Mouse (Mus musculus): ENCODE results near the gene Hcfc1r1. TPM values are rescaled to one million over a fixed set of nuclear protein-coding genes. Genes with fewer than 3 reads are reported as not detected.

The Hcfc1r1 gene
- polyA plus RNA-seq, 1 experiment from 2014 or later, result 110 TPM

DNA sequence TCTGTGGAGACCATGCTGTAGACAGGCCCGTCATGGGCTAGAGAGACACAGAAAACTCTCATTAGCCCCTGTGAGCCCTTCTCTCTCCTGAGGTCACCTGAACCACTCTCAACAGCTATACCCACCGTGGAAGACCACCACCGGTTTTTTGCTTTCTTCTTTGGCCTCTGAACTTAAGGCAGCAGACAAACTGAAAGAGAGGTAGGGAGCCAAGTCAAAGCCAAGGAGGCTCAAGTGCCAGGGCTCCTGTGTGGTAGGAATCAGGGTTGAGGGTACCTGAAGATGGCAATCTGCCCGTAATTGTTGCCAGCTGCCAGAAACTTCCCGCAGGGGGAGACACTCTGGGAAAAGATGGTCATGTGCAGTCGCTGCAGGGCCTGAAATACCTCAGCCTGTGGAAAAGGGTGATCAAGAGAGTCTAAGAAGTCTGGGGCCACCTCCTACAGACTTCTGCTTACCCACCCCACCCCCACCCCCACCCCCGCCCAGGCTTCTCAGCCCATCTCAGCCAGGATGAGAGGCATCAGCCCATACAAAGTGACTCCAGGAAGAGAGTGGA is 2.8 kb upstream of the Hcfc1r1 start:
- ATAC-seq (ENCODE audit: insufficient number of reproducible peaks, insufficient read depth, low FRiP score, low read depth), result no peak

DNA sequence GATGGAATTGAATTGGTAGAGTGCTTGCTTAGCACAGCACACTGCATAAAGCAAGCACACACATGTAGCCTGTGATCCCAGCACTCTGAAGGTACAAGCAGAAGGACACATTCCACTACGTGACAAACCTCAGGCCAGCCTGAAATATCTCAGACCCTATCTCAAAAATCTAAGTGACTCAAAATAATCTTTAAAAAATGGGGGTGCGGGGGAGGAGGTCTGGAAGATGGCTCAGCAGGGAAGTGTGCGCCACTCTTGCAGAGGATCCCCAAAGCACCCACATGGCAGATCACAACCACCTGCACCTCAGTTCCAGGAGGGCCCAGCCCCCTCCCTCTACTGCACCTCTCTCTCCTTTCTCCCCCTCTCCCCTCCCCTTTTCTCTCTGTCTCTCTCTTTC is 1.9 kb upstream of the Hcfc1r1 start:
- Histone ChIP-seq H3K36me3 (ENCODE audit: control insufficient read depth, insufficient read depth, low read length) (peaks cover 28% of the 10 kb centered on the region), H3K4me1 (ENCODE audit: control insufficient read depth, insufficient read depth, low read length) (peaks cover 27% of the 10 kb centered on the region; the same call in 1 of the 2 replicates), H3K27me3 (ENCODE audit: control insufficient read depth, insufficient read depth, low read length) (no peaks in the 10 kb centered on the region), H3K9me3 (ENCODE audit: control insufficient read depth, low read depth, low read length) (no peaks in the 10 kb centered on the region), H3K4me3 (ENCODE audit: low read depth, low read length) (no peak overlapping the region), H3K9ac (replicated peaks; ENCODE audit: low read depth, low read length) (no peak overlapping the region), H3K27ac (ENCODE audit: low read length) (no peak overlapping the region), H3K4me2 (replicated peaks; ENCODE audit: low read depth, low read length) (no peak overlapping the region)
- ATAC-seq (ENCODE audit: insufficient number of reproducible peaks, insufficient read depth, low FRiP score, low read depth), result no peak
- WGBS, result 97% methylated on average over 3 of the region's 3 CpGs

More for the DNA sequence above, 2.8 kb upstream of the Hcfc1r1 start:
- H3K36me3 ChIP-seq (ENCODE audit: control insufficient read depth, insufficient read depth, low read length), result peaks cover 29% of the 10 kb centered on the region
- H3K27ac ChIP-seq (ENCODE audit: low read length), result no peak overlapping the region
- H3K9ac ChIP-seq (replicated peaks; ENCODE audit: low read depth, low read length), result no peak overlapping the region
- no peak overlapping the region for H3K4me3 ChIP-seq (ENCODE audit: low read depth, low read length)
- no peak overlapping the region for H3K4me2 ChIP-seq (replicated peaks; ENCODE audit: low read depth, low read length)
- WGBS, result 86% methylated on average over 7 of the region's 7 CpGs
- no peaks in the 10 kb centered on the region for H3K27me3 ChIP-seq (ENCODE audit: control insufficient read depth, insufficient read depth, low read length)
- no peaks in the 10 kb centered on the region for H3K9me3 ChIP-seq (ENCODE audit: control insufficient read depth, low read depth, low read length)
- peaks cover 18% of the 10 kb centered on the region; the same call in 1 of the 2 replicates for H3K4me1 ChIP-seq (ENCODE audit: control insufficient read depth, insufficient read depth, low read length)

DNA sequence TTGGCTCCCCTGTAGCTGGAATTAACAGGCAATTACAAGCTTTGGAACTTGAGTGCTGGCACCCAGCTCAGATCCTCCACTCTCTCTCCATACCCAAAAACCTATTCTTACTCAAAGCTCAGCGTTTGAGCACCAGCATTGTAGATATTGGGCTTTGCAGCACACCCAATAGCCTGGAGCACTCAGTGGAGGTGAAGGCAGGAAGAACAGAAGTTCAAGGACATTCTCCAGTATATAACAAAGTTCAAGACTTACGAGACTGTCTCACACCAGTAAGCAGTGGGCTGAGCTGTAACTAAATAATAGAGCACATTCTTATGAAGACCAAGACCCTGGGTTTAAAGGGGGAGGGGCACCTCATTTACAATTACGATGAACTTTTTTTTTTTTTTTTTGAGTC is 635 bp upstream of the Hcfc1r1 start:
- H3K9ac ChIP-seq (replicated peaks; ENCODE audit: low read depth, low read length), result no peak overlapping the region
- H3K36me3 ChIP-seq (ENCODE audit: control insufficient read depth, insufficient read depth, low read length), result peaks cover 23% of the 10 kb centered on the region
- peak overlapping the region; percentile 72 for H3K4me2 ChIP-seq (replicated peaks; ENCODE audit: low read depth, low read length)
- H3K9me3 ChIP-seq (ENCODE audit: control insufficient read depth, low read depth, low read length), result no peaks in the 10 kb centered on the region
- H3K27ac ChIP-seq (ENCODE audit: low read length), result no peak overlapping the region
- H3K4me1 ChIP-seq (ENCODE audit: control insufficient read depth, insufficient read depth, low read length), result peaks cover 29% of the 10 kb centered on the region; the same call in 1 of the 2 replicates
- no peaks in the 10 kb centered on the region for H3K27me3 ChIP-seq (ENCODE audit: control insufficient read depth, insufficient read depth, low read length)
- peak overlapping the region; percentile 54; the same call in 1 of the 2 replicates for H3K4me3 ChIP-seq (ENCODE audit: low read depth, low read length)
- WGBS, result 63% methylated on average over 3 of the region's 3 CpGs
- no peak for ATAC-seq (ENCODE audit: insufficient number of reproducible peaks, insufficient read depth, low FRiP score, low read depth)

DNA sequence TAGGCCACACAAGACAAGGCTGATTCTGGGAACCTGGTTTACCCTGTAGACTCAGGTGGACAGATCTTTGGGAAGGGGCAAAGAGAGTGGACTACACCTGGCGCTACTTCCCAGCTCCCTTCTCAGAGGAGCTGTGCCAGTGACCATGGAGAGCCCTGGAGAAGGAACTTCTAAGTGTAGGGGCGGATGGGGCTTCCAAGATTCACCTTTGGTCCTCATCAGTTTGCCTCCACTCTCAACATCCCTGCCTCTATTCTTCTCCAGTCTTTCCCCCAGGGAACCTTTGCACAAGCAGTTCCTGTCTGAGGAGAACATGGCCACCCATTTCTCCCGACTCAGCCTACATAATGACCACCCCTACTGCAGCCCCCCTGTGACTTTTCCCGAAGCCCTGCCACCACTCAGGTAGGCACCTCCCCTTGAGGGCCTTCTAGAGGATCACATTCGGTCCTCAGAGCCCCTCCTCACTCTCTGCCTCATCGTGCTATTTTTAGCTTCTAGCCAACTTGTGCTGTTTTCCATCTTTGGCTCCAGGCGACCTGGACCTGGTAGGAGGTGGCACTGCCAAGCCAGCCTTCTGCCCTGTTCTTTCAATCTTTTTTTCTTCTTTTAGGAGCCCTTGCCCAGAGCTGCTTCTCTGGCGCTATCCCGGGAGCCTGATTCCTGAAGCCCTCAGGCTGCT is 1.0 kb downstream of the Hcfc1r1 start:
- peaks cover 8% of the 10 kb centered on the region; the same call in 1 of the 2 replicates for H3K27me3 ChIP-seq (ENCODE audit: control insufficient read depth, insufficient read depth, low read length)
- H3K9ac ChIP-seq (replicated peaks; ENCODE audit: low read depth, low read length), result no peak overlapping the region; the same call in 1 of the 2 replicates
- H3K4me3 ChIP-seq (ENCODE audit: low read depth, low read length), result peak overlapping the region; percentile 54
- H3K27ac ChIP-seq (ENCODE audit: low read length), result peak overlapping the region; percentile 35; the same call in 1 of the 2 replicates
- no peak for ATAC-seq (ENCODE audit: insufficient number of reproducible peaks, insufficient read depth, low FRiP score, low read depth)
- H3K36me3 ChIP-seq (ENCODE audit: control insufficient read depth, insufficient read depth, low read length), result peaks cover 9% of the 10 kb centered on the region; the same call in 1 of the 2 replicates
- H3K4me1 ChIP-seq (ENCODE audit: control insufficient read depth, insufficient read depth, low read length), result peaks cover 29% of the 10 kb centered on the region; the same call in 1 of the 2 replicates
- peak overlapping the region; percentile 72 for H3K4me2 ChIP-seq (replicated peaks; ENCODE audit: low read depth, low read length)
- no peaks in the 10 kb centered on the region for H3K9me3 ChIP-seq (ENCODE audit: control insufficient read depth, low read depth, low read length)
- 28% methylated on average over 9 of the region's 9 CpGs for whole genome bisulfite sequencing

DNA sequence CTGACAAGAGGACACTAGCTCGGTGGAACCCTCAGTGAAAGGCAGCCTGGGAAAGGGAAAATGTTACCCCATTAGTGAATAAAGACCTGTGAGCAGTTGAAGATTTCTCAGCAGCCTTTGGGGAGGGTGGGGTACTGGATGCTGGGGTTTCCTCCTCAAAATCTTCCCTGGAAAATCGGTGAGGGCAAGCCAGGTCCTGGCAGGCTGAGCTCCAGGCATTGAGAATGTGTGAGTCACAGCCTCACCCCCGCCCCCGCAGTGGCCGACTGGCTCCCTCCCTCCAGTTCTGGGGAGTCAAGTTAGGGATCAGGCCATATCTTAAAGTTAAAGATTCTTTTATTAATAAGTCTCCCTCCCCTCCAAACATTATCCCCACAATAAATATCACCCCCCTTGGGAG is 1.7 kb downstream of the Hcfc1r1 start:
- peaks cover 2% of the 10 kb centered on the region; the same call in 1 of the 2 replicates for H3K36me3 ChIP-seq (ENCODE audit: control insufficient read depth, insufficient read depth, low read length)
- no peak overlapping the region for H3K9ac ChIP-seq (replicated peaks; ENCODE audit: low read depth, low read length)
- no peak for ATAC-seq (ENCODE audit: insufficient number of reproducible peaks, insufficient read depth, low FRiP score, low read depth)
- H3K9me3 ChIP-seq (ENCODE audit: control insufficient read depth, low read depth, low read length), result no peaks in the 10 kb centered on the region
- no peak overlapping the region; the same call in 1 of the 2 replicates for H3K4me3 ChIP-seq (ENCODE audit: low read depth, low read length)
- peak overlapping the region; percentile 72 for H3K4me2 ChIP-seq (replicated peaks; ENCODE audit: low read depth, low read length)
- H3K27me3 ChIP-seq (ENCODE audit: control insufficient read depth, insufficient read depth, low read length), result peaks cover 13% of the 10 kb centered on the region
- 32% methylated on average over 5 of the region's 5 CpGs for WGBS
- H3K27ac ChIP-seq (ENCODE audit: low read length), result peak overlapping the region; percentile 35; the same call in 1 of the 2 replicates
- H3K4me1 ChIP-seq (ENCODE audit: control insufficient read depth, insufficient read depth, low read length), result peaks cover 29% of the 10 kb centered on the region; the same call in 1 of the 2 replicates

DNA sequence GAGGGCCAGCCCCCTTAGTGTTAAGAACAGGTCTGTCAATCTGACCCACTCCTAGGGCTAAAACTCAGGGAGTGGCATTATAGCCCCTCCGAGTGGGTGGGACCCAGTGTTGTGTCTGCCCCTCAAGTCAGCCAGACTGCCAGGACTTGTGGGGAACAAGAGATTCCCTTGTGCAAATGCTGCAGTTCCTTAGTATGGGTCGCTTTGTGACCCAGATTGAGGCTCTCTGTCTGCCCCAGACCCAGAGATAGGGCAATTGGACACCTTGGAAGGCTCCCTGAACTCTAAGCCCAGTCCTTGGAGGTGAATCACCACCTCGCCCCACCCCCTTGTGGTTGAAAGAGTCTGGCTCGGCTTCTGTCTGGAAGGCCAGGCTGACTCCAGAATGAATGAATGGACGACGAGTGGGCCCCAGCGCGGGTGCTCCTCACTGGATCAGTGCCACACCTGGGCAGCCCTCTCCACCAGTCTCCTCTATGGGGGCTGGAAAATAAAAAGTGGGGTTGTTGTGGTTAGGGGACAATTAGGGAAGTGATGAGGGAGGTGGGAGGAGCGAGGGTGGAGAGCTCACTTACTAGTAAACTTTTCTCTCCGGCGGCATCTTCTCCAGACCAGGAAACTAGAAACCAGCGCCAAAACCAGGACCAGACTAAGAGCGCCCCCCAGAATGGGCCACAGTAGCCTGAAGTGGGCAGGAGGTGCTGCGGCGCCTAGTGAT is 2.3 kb downstream of the Hcfc1r1 start:
- H3K9ac ChIP-seq (replicated peaks; ENCODE audit: low read depth, low read length), result 0 out of 2 replicates have a peak overlapping the region, but pooled peaks have one; percentile 2
- no peak for ATAC-seq (ENCODE audit: insufficient number of reproducible peaks, insufficient read depth, low FRiP score, low read depth)
- 14% methylated on average over 14 of the region's 15 CpGs for WGBS
- peak overlapping the region; percentile 89 for H3K4me2 ChIP-seq (replicated peaks; ENCODE audit: low read depth, low read length)
- H3K36me3 ChIP-seq (ENCODE audit: control insufficient read depth, insufficient read depth, low read length), result no peaks in the 10 kb centered on the region
- peaks cover 15% of the 10 kb centered on the region for H3K27me3 ChIP-seq (ENCODE audit: control insufficient read depth, insufficient read depth, low read length)
- peak overlapping the region; percentile 43 for H3K4me3 ChIP-seq (ENCODE audit: low read depth, low read length)
- peaks cover 29% of the 10 kb centered on the region; the same call in 1 of the 2 replicates for H3K4me1 ChIP-seq (ENCODE audit: control insufficient read depth, insufficient read depth, low read length)
- H3K27ac ChIP-seq (ENCODE audit: low read length), result no peak overlapping the region
- H3K9me3 ChIP-seq (ENCODE audit: control insufficient read depth, low read depth, low read length), result no peaks in the 10 kb centered on the region

DNA sequence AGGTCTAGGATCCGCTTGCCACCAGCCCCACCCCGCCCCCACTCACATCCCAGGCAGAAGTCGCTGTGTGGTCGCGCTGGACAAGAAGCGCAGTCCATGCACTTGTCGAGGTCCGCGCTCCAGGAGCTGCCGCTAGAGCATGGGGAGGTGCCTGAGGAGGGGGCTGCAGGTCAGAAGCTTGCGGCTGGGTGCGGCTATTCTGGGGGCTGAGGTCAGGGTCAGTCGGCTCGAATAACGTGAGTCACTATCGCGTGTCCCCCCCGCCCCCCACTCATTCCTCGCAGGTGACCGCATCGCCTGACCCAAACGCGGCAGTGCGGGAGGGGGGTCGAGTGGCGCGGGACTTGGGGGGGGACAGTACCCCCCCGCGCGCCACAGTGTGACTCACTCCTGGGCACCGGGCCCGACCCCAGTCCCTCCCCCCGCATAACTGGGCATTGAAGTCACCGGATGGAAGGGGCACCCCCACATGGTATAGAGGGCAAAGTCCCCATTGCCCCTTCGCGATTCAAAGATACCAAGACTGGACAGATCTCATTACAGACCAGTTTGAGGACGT is 3.2 kb downstream of the Hcfc1r1 start:
- ATAC-seq (ENCODE audit: insufficient number of reproducible peaks, insufficient read depth, low FRiP score, low read depth), result no peak
- H3K4me1 ChIP-seq (ENCODE audit: control insufficient read depth, insufficient read depth, low read length), result peaks cover 29% of the 10 kb centered on the region; the same call in 1 of the 2 replicates
- peak overlapping the region; percentile 34; the same call in 1 of the 2 replicates for H3K27ac ChIP-seq (ENCODE audit: low read length)
- H3K9ac ChIP-seq (replicated peaks; ENCODE audit: low read depth, low read length), result peak overlapping the region; percentile 2; the same call in 1 of the 2 replicates
- no peaks in the 10 kb centered on the region for H3K9me3 ChIP-seq (ENCODE audit: control insufficient read depth, low read depth, low read length)
- peaks cover 20% of the 10 kb centered on the region for H3K27me3 ChIP-seq (ENCODE audit: control insufficient read depth, insufficient read depth, low read length)
- H3K4me3 ChIP-seq (ENCODE audit: low read depth, low read length), result peak overlapping the region; percentile 43
- under 1% methylated on average over 37 of the region's 37 CpGs for WGBS
- H3K36me3 ChIP-seq (ENCODE audit: control insufficient read depth, insufficient read depth, low read length), result no peaks in the 10 kb centered on the region; the same call in 1 of the 2 replicates
- peak overlapping the region; percentile 89 for H3K4me2 ChIP-seq (replicated peaks; ENCODE audit: low read depth, low read length)

DNA sequence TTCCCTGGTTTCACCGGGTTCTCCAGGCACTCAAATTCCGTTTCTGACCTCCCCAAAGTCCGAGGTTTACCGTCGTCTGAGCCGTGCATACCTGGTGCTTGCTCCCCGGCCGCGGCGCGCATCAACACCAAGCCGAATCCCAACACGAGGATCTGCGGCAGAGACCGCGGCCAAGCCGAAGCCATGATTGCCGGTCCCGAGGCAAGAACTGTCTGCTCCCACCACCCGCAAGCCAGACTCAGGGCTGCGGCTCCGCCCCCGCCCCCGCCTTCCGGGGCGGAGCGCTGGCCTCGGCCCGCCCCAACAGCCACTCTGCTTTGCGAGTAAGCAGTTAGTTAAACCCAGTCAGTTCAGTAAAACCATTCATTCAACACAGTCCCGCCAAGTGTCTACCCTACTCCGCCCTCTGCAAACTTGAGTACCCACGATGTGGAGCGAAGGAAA is 3.9 kb downstream of the Hcfc1r1 start, which contains the start of gene Tnfrsf12a:
Gene Tnfrsf12a (minus strand): TSS at position 233 of the 444 bp plus-strand sequence.
- WGBS, result under 1% methylated on average over 34 of the region's 34 CpGs
- H3K4me2 ChIP-seq (replicated peaks; ENCODE audit: low read depth, low read length), result peak within 1 kb of the TSS; percentile 89
- H3K27ac ChIP-seq (ENCODE audit: low read length), result peak within 1 kb of the TSS; percentile 34; the same call in 1 of the 2 replicates
- no peaks in the 10 kb centered on the region for H3K9me3 ChIP-seq (ENCODE audit: control insufficient read depth, low read depth, low read length)
- H3K27me3 ChIP-seq (ENCODE audit: control insufficient read depth, insufficient read depth, low read length), result peaks cover 20% of the 10 kb centered on the region
- H3K9ac ChIP-seq (replicated peaks; ENCODE audit: low read depth, low read length), result peak within 1 kb of the TSS; percentile 2; the same call in 1 of the 2 replicates
- H3K4me3 ChIP-seq (ENCODE audit: low read depth, low read length), result peak within 1 kb of the TSS; percentile 43
- H3K36me3 ChIP-seq (ENCODE audit: control insufficient read depth, insufficient read depth, low read length), result no peaks in the 10 kb centered on the region; the same call in 1 of the 2 replicates
- peaks cover 29% of the 10 kb centered on the region; the same call in 1 of the 2 replicates for H3K4me1 ChIP-seq (ENCODE audit: control insufficient read depth, insufficient read depth, low read length)
- peak; percentile 44 for ATAC-seq (ENCODE audit: insufficient number of reproducible peaks, insufficient read depth, low FRiP score, low read depth)

Measured in stomach, embryonic 14.5 days (tissue).